Mouse (Mus musculus) retina, postnatal 7 days (tissue): ENCODE data around the gene Zfp462.
"Not testable (repeated sequence)": the region's sequence is repeated elsewhere in the genome, so short reads cannot be mapped to it uniquely, and the experiment has no call there.

Experiments used
- DNase-seq: peaks from one replicate; pipeline ENCODE4 v3.0.0-alpha.2; 2012; ENCODE audit warnings: low read depth, low spot score

The Zfp462 gene

DNA sequence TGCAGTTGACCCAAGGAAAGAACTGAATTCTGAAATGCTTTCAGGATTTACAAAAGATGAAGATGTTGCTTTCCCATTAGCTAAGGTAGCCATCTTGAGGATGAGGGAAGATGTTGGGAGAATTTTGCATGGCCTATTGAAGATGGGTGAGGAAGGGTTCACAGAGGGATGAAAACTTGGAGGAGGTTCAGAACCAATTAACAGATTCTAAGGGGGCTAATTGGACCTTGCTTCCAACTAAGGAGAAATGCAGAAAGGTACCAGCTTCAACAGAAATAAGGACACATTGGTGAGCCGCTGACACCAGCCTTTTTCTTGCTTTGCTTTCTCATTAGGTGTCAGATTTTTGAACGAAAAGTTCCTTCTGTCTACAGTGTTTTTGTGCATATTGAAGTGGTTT, 6.0 kb downstream of the Zfp462 start:
- DNase-seq = no peak

DNA sequence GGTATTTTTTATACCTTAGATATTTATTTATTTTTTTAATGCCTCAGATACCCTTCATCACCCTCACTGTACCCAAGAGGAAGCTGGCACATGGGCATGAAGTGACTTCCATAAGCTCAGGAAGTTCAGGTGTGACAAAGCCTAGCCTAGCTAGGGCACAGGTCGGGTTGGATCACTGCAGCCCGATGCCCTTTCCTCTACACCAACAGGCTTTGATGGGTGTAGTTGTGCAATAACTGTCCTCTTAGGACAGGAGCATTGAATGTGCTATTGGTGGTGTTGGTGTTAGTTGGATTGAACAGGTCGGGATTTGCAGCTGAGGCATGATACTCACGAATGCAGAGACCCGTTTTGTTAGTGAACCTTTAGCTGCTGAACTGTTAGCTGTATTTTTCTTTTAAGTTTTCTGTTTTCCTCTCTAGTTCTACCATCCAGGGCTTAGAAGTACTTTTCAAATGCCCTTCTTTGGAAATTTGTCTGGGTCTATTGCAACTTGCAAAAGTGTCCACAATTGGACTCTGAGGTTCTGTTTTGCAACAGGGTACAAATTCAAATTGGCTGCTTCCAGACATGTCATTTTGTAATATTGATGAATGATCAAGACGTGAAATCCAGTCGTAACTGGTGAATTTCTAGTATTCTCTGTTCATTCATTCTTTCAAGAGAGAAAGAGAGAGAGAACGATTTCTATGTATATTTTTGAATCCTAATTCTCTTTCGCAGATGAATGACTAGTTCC, 9.0 kb downstream of the Zfp462 start:
- no peak for DNase-seq

DNA sequence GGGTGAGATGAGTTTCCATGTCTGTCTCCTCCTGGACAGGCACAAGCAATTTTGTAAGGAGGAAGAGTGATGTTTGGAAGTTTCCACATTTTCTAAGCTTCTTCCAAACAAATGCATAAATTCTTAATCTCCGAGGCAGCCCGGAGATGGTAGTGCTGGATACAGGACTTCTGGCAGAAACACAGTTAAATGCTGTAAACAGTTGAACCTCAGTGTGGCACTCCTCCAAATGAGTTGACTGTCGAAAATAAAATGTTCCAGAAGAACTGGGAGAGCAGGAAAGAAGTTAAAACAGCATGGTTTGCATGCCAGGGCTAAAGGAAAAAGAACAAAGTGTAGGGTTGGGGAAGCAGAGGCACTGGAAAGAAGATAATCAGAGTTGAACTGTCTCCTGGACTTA, 9.6 kb downstream of the Zfp462 start:
- DNase-seq = no peak

DNA sequence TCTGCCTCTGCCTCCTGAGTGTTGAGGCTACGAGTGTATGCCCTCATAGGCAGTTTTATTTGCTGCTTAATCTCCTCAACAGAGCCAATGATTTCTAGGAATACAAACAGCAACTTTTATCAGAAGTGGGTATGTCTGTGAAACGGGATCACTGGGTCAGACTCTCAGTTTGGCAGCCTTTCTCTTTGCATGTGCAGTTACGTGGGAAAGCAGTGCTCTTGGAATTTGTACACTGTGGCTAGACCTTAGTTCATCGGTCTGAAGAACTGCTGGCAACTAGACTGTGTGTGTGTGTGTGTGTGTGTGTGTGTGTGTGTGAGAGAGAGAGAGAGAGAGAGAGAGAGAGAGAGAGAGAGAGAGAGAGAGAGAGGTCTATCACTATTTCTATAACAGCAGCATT, 15.9 kb downstream of the Zfp462 start:
- no peak for DNase-seq

DNA sequence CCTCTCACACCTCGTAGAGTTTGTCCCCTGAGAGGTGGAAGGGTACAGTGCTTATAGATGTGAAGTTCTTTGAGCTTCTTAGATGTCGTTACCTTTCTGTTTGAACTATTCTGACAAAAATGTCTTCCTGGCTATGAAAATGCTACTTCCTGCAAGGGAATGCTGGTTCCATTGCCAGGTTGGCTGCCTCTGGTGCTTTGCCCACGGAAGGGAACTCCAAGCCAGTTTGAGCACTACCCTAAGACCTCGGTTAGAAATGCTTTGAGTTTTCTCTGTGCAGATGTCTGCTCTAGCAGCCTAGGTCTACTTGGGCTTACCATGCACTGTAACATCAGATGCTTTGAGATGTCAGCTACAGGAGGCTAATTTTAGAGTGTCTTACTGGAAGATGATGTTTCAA, 17.3 kb downstream of the Zfp462 start:
- DNase-seq = no peak

DNA sequence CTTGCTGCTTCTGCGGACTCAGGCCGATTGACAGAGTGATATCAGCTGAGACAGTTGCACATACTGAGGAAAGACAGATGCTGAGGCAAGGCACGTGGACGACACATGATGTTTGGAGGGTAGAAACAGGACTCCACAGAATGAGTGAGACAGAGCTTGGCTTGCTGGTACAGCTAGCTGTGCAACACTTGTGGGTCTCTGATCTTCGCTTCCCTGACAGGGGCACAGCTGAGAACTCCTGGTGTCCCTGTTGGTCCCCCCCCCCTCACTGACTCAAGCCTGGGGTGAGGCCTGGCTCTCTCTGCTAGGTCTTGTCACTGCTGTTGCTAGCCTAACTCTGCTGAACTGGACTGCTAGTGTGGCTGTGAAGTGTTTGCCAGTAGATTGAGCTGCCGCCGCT, 18.7 kb downstream of the Zfp462 start:
- no peak for DNase-seq

DNA sequence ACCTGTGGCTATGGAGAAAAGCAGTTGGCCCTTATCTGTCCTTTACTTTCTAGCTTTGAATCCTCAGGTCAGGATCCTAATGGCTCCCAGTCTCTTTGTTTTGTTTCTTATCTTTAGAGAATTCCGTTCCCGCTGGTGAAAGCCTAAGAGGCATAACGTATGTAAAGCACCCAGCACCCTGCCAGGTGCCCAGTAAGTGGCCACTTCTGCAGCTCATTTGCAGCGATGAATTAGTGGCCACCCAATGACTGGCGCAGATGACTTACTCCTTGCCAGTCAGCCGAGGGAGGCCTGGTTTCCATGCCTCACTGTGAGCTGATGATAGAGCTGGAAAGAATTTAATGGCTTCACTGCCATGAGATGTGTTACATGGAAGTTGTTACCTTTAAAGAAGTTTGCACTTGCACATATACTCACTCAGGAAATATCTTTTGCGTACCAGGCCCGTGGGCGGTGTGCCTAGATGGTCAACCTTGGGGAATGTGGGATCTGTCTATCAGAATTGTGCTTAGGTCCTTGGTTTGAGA, 20.4 kb downstream of the Zfp462 start:
- DNase-seq = no peak

DNA sequence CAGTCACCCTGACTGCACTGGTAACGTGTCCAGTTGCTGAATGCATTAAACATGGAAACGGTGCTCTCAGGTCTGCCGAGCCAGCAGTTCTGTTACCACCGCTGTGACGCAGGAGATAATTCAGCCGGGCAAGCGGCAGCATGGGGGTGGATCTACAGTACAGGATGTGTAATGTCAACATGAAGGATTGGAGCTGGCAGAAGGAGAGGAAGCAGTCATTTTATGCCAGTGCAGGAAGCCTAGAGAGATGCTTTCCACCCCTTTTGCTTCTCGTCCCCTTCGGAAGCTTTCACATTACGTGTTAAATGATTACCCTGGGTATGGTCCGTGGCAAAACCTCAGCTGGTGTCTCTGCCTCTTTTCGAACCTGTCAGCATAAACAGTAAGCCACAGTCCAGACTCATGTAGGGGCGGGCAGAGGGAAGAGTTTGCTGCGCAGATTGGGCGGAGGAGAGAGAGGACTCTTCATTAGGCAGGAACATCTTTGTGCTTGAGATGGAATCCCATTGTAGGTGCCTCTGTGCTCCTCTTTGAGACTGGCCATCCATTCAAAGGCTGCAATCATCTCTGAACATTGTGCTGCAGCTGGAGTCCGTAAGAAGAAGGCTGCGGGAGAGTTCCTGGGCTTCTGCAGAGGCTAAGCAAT, 21.4 kb downstream of the Zfp462 start:
- no peak for DNase-seq

DNA sequence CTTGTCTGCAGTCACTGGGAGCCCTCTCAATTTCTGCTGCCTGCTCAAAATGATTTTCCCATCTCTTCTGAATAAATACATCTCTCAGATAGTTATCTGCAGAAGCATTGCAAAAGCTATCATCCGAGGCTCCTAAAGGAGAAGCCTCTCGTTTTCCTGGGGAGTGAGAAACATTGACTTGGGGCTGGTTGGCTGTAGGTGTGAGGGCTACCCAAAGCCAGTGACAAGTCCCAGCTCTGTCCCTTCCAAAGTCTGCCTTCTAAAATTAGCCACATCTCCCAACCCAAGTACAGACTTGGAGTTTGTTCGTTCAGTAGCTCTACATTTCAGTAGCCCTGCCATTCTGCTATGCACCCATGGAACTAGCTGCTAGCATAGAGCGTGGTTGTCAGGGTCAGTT, 22.3 kb downstream of the Zfp462 start:
- DNase-seq = no peak

DNA sequence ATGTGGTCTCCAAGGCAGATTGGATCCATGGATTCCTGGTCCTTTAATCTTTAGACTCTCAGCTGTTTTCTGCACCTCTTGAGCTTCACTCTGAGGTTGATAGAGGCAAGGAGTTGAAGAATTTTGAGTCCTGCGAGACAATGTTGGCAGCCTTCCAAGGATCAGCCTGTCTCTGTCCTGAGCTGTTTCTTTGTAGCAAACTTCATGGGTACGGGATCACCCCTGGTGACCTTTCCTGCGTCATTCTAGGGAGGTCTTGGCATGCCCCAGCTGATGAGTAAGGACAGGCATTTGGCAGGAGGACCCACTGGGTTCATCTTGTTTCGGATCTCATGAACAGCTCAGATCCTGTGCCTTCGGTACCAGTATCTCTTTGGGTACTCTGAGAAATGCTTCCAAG, 22.9 kb downstream of the Zfp462 start:
- DNase-seq = no peak

DNA sequence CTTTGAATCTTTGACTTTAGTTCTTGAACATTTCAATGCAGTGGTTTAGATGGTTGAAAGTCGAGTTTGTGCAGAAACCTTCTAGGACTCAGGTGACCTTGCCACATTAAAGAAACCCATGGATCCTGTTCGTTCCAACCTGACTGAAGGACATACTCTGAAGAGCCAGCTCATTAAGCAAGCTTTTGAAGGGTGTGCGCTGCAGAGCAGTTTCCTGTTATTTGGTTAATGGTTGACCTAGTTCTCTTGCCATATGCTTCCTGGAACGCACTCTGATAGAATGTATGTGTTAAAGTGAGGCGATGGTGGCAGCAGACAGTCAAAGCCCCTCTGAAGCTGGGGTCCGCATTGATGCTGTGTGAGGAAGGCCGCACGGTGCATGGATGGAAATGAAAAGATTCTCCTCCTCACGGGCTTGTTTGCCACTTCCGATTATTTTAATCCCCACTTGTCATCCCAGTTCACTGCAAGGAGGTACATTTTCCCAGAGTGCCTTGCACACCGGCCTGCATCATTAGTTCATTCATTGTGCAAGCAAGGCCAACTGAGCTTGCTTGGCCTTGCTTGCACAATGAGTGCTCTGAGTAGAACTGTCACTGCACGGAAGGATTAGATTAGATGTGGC, 24.9 kb downstream of the Zfp462 start:
- DNase-seq = no peak

DNA sequence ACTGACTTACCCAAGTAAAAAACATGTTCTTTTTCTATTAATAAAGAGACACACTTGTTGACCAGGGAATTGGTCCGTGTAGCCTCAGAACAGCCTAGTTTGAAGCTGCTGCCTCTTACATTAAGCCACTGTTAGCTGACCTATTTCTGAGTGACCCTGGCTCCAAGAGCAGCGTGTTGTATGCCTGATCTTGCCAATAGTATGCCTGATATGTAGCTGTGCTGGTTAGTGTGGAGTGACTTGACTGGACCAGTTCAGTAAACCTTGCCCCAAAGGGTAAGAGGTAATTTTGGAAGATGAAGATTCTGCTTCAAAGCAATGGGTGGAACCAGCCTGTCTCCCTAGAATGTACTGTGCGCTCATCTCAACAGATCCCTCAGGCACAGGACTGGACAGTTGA, 26.5 kb downstream of the Zfp462 start:
- no peak for DNase-seq

DNA sequence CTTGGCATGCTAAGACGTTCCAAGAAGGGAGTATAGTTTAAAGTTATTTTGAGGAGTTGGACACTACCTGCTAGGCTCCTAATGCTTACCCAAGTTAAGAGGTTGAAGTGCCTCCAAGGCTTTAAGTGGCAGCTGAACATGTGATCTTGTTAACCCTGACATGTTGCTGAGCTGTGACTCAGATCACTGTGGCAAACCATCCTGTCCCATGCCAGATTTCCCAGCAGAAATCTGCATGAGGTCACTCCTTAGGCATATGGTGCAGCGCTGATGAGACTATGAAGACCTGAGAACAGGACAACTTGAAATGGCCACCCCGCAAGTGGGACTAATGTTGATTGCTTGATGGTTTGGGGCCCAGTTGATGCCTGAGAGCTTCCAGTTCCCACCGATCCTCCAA, 27.2 kb downstream of the Zfp462 start:
- DNase-seq = no peak

DNA sequence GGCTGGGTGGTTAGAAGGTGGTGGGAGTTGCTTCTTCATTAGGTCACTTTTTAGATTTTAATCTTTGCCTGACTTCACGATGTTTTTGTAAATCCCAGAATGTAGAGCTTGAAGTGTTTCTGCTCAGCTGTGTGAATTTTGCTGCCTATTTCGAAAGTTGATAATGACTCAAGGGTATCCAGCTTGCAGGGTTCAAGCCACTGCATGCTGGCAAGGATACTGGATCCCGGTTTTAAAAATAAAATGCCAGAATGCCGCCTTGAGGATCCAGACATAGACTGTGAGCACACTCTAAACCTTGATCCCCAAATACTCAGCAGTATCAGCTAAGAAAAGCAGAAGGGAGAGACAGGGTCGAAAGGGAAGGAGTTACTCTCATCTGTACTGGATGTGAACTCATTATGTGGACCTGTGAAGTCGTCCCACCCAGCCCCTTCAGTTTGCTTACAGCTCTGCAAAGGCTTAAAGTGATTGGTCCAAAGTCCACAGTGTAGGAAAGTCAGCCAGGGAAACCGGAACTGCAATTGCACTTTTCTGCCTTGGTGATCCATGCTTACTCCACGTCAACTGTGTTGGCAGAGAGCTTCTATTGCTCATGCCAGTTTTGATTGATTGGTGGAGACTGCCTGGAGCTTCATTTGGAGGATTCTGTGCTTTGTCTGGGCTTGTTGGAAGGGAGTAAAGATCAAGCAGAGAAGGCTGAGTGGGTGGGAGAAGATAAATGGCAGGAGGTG, 28.1 kb downstream of the Zfp462 start:
- DNase-seq = no peak

DNA sequence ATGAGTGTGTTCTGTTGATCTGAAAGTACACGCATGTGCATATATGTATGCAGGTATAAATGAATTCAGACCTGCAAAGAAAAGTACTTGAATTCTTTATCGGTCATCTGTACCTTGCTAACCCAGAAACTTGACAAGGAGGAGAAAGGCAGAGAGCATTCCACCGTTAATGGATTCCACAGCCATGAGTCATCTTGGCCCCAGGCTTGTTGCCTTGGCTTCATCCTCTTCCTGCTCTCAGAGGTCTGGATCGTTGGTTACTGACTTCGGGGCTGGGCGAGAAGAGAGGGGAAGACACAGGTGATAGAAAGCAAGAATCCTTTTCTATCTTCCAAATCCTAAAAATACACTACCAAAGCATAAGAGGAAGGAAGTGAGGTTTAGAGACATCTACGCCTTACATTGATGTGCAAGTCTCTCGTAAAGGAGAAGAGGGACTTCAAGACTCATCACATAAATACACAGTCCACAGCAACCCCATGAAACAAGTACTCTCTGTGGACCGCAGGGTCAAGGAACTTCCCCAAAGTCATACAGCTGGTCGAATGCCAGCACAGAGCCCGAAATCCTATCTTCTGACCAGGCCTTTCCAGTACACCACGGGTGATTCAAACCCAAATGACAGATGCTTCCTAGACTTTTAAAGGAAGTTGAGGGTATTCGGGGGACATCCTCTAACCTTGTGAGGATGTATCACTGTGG, 35.1 kb downstream of the Zfp462 start:
- DNase-seq = no peak

DNA sequence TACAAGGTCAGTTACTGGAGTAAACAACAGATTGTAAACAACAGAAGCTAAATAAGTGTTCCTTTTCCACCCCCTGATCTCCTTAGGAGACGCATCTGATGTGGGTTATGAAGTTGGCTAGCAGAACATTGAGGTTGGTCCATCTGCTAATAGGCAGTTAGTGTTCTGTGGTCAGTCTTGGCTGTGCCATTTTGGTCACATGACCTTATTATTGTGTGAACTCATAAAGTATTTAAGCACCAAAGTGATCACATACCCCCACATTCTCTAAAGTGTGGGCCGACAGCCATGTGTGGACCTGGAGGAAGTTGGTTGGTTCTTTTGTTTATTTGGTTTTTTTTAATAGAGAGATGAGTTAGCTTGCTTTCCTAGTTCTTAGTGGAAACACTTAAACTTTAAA, 39.7 kb downstream of the Zfp462 start:
- no peak for DNase-seq

DNA sequence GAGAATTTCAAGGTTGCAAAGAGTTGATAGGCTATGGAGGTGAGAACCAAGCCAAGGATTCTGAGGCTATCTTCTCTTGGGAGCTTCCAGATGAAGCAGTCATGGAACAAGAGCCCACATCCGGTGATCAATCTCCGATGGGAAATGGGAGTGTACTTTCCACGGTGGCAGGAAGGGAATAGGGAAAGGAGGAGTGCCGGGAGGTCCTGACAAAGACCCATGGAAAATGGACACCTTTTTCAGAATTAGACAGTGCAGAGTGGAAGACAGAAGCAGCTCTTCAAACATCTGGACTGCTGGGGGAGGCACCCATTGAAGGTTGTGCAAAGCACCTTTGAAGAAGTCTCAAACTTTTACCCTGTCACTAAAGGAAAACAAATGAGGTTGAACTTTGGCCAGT, 41.8 kb downstream of the Zfp462 start:
- no peak for DNase-seq

DNA sequence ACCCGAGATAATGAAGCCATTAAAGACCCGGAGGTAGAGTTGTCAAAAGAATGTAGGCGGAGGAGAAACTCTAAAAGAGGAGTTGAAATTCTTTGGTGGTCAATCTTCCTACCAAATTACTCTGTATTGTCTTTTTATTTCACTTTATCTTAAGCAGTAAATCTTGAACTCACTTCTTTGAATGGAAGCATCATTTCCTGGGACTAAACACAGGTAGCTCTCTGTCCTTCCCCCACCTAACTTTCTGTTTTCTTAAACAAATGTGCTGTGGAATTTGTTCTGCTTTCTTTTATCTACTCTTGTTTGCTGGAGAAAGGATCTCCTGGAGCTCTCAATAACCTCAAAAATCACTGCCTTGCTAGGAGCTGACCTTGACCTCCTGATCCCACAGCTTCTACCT, 42.4 kb downstream of the Zfp462 start:
- DNase-seq = no peak

DNA sequence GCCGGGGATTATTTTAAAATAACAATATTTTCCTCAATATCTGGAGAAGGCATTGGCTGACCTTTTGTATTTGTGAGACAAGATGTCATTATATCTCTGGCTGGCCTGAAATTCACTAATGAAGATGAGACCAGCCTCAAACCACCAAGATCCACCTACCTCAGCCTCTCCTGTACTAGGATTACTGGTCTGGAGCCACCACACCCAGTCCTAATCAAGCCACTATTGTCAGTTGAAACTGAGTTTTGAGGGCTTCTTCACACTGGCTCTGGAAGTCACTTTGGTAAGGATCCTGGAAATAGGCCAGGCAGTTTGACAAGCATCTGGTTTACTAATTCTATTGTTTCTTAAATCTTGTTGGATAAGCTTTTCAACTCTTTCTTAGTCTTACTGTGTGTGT, 43.1 kb downstream of the Zfp462 start:
- no peak for DNase-seq

DNA sequence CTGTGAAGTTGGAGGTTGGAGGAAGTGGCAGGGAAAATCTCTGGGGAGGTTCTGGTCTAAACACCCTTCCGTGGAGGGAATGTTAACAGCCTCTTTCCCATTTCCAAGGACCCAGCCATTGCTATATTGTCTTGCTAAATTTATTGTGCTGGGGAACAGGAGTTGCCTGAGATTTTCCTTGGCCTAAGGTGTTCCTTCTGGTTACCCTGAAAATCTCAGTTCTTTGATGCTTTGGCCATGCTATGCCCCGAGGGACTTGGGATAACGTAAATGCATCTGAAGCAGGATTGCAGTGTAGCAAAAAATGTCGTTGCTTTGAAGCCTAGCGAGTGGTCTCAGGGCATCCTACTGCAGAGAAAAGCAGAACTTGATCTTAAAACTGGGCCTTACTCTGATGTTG, 47.1 kb downstream of the Zfp462 start:
- DNase-seq = no peak

DNA sequence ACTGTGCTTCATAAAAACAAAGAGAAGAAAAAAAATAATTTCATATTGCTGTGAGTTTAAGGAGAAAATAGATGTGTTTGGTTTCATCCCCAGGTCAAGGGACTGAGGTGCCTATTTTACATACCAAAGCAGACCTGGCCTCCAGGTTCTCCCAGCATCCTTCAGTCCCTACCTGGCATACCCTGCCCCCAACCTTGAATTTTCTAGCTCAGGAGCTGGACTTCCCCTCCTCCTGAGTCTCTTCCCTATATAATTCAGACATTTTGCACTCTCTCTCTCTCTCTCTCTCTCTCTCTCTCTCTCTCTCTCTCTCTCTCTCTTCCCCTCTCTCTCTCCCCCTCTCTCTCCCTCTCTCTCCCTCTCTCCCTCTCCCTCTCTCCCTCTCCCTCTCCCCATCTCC, 48.2 kb downstream of the Zfp462 start:
- not testable (repeated sequence) for DNase-seq

DNA sequence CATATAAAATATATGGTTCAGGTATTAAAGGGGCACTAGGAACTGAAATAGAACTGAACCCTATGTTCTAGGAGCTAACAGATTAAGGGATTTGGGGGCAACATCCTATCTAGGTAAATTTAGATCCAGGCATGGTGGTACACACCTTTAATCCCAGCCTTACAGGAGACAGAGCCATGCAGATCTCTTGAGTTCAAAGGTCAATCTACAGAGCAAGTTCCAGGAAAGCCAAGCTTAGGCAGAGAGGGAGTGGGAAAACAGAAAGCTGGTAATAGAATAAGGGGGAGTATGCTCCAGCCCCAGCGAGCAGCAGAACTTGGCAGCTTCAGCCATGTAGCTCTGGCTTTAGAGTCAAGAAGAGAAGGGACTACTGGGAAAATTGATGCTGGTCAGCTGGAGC, 50.4 kb downstream of the Zfp462 start:
- no peak for DNase-seq
